Mouse (Mus musculus) C2C12 (cell line): ENCODE data around the gene Nek6. TPM values are rescaled to one million over a fixed set of nuclear protein-coding genes. Genes with fewer than 3 reads are reported as not detected.

Experiments used
- H3K27me3 ChIP-seq: one replicate; pipeline ENCODE4 v1.6.1; 2011; ENCODE audit not compliant: control insufficient read depth, insufficient read depth, insufficient read length
- H3K36me3 ChIP-seq: one replicate; pipeline ENCODE4 v1.6.1; 2011; ENCODE audit not compliant: control insufficient read depth, insufficient read depth
- H3K4me3 ChIP-seq: one replicate; pipeline ENCODE4 v1.5.1; 2011; ENCODE audit warnings: mild to moderate bottlenecking, control low read depth; ENCODE audit not compliant: poor library complexity, insufficient read depth, severe bottlenecking
- H3K79me2 ChIP-seq: one replicate; pipeline ENCODE4 v1.6.1; 2011; ENCODE audit not compliant: control insufficient read depth, insufficient read depth
- H3K79me3 ChIP-seq: one replicate; pipeline ENCODE4 v1.6.1; 2011; ENCODE audit warnings: low read depth, control low read depth
- H3ac ChIP-seq: one replicate; pipeline ENCODE3; 2011; ENCODE audit warnings: low read depth; ENCODE audit not compliant: control insufficient read depth, insufficient read length
- CEBPB ChIP-seq: IDR thresholded peaks from one replicate; pipeline ENCODE4 v1.6.1; 2011; ENCODE audit warnings: low read depth, mild to moderate bottlenecking, control low read depth, moderate library complexity
- CTCF ChIP-seq: IDR thresholded peaks from one replicate; pipeline ENCODE4 v1.5.1; 2011; ENCODE audit not compliant: control insufficient read depth, insufficient read depth, insufficient read length
- FOSL1 ChIP-seq: IDR thresholded peaks from one replicate; pipeline ENCODE4 v1.8.0; 2011; ENCODE audit warnings: mild to moderate bottlenecking, low read length; ENCODE audit not compliant: poor library complexity, insufficient read depth, severe bottlenecking
- MAX ChIP-seq: IDR thresholded peaks from one replicate; pipeline ENCODE4 v1.6.1; 2011; ENCODE audit warnings: mild to moderate bottlenecking, control low read depth
- MYOD1 ChIP-seq: IDR thresholded peaks from one replicate; pipeline ENCODE4 v1.6.1; 2011; ENCODE audit warnings: low read depth; ENCODE audit not compliant: control insufficient read depth, insufficient read length
- MYOG ChIP-seq: IDR thresholded peaks from one replicate; pipeline ENCODE4 v1.6.1; 2011; ENCODE audit not compliant: control insufficient read depth, insufficient read length; ENCODE audit errors: extremely low read depth
- USF1 ChIP-seq: IDR thresholded peaks from one replicate; pipeline ENCODE4 v1.6.1; 2011; ENCODE audit warnings: low read depth, mild to moderate bottlenecking, control low read depth, moderate library complexity
- polyA plus RNA-seq: library from polyadenylated mRNA; unstranded; fragments of >200 nt; fragmentation: generic; extraction: Trizol; gene quantifications from one replicate; pipeline ENCODE4 v1.2.1, GENCODE M21; 2012; ENCODE audit warnings: missing spikeins

The Nek6 gene
- polyA plus RNA-seq, 1 experiment: 27.9 TPM

- no peaks in the 10 kb centered on the region for H3K27me3 ChIP-seq
- peaks cover 21% of the 10 kb centered on the region for H3K36me3 ChIP-seq
- H3ac ChIP-seq: no peak overlapping the region
- peaks cover 91% of the 10 kb centered on the region for H3K79me3 ChIP-seq
- H3K79me2 ChIP-seq: peaks cover 100% of the 10 kb centered on the region
- TF ChIP-seq MYOG (no peak), USF1 (no peak), CTCF (no peak), FOSL1 (no peak), MYOD1 (no peak), MAX (no peak), CEBPB (no peak)
- no peak overlapping the region for H3K4me3 ChIP-seq
Observed at GRCm38 (mm10) chr2:38529582-38530152, 18.2 kb downstream of the Nek6 start.

- no peak overlapping the region for H3K4me3 ChIP-seq
- H3K27me3 ChIP-seq: no peaks in the 10 kb centered on the region
- peaks cover 100% of the 10 kb centered on the region for H3K79me2 ChIP-seq
- TF ChIP-seq FOSL1 (no peak), MYOG (no peak), MAX (no peak), USF1 (no peak), MYOD1 (no peak), CTCF (no peak), CEBPB (no peak)
- peaks cover 86% of the 10 kb centered on the region for H3K79me3 ChIP-seq
- no peak overlapping the region for H3ac ChIP-seq
- H3K36me3 ChIP-seq: peaks cover 11% of the 10 kb centered on the region
Observed at GRCm38 (mm10) chr2:38530955-38531381, 19.5 kb downstream of the Nek6 start.

GRCm38 (mm10) chr2:38533322-38533721 is 21.9 kb downstream of the Nek6 start:
- Histone ChIP-seq H3K79me2 (peaks cover 100% of the 10 kb centered on the region), H3K36me3 (peaks cover 13% of the 10 kb centered on the region), H3K79me3 (peaks cover 79% of the 10 kb centered on the region), H3ac (peak overlapping the region; percentile 21), H3K27me3 (no peaks in the 10 kb centered on the region), H3K4me3 (no peak overlapping the region)
- TF ChIP-seq CEBPB (peak; percentile 52), FOSL1 (no peak), MAX (peak; percentile 16)

DNA sequence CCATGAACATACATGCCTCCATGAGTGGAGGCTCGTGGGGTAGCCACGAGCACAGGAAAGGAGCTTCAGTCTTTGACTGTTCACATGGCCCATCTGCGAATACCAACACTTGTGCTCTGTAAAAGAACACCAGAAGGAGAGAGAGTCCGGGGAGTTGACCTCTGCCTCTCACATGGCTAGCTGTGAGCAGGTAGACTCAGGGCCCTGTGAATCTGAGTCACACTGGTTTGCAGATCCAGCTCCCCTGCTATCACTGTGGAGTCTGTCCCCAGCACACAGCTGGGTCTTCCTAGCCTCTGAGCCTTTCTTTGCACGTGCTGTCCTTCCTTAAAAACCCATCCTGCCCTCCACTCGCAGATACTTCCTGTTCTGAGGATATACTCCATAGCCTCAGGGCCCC is 22.3 kb downstream of the Nek6 start:
- Histone ChIP-seq H3K4me3 (no peak overlapping the region), H3K79me2 (peaks cover 100% of the 10 kb centered on the region), H3K27me3 (no peaks in the 10 kb centered on the region), H3K79me3 (peaks cover 76% of the 10 kb centered on the region), H3K36me3 (peaks cover 9% of the 10 kb centered on the region), H3ac (no peak overlapping the region)
- no peak for TF ChIP-seq MAX
- no peak for TF ChIP-seq USF1
- TF ChIP-seq FOSL1: no peak
- no peak for TF ChIP-seq CEBPB
- TF ChIP-seq MYOD1: no peak
- no peak for TF ChIP-seq CTCF
- TF ChIP-seq MYOG: no peak

GRCm38 (mm10) chr2:38534241-38534940 is 22.9 kb downstream of the Nek6 start:
- H3K4me3 ChIP-seq: no peak overlapping the region
- peaks cover 76% of the 10 kb centered on the region for H3K79me3 ChIP-seq
- TF ChIP-seq MYOD1 (no peak), MYOG (no peak), FOSL1 (no peak), CEBPB (no peak), CTCF (no peak)
- H3ac ChIP-seq: no peak overlapping the region
- no peaks in the 10 kb centered on the region for H3K27me3 ChIP-seq
- H3K79me2 ChIP-seq: peaks cover 100% of the 10 kb centered on the region
- peaks cover 9% of the 10 kb centered on the region for H3K36me3 ChIP-seq
